Mouse (Mus musculus): ENCODE data around the gene Mgat5. TPM values are rescaled to one million over a fixed set of nuclear protein-coding genes. Genes with fewer than 3 reads are reported as not detected.

The Mgat5 gene
- polyA plus RNA-seq, 2 experiments from 2014 or later = 13.8 to 15.5 TPM

DNA sequence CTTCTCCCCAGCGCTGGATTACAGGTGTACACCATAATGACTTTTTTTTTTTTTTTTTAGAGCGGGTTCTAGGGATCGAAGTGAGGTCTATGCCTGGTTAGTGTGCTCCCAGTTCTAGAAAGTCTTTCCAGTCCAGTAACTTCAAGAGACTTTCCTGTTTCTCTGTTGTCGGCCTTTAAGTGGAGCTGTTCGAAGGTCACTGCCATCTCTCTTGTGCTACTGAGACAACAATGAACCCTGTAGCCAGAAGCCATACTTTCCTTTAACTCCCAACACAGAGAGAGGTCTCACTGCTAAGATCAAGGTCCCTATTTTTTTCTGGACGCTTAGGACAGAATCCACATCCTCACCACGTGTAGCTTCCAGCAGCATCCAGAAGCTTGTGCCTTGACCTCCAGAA lies 13.4 kb downstream of the Mgat5 start:
- no peak for ATAC-seq

DNA sequence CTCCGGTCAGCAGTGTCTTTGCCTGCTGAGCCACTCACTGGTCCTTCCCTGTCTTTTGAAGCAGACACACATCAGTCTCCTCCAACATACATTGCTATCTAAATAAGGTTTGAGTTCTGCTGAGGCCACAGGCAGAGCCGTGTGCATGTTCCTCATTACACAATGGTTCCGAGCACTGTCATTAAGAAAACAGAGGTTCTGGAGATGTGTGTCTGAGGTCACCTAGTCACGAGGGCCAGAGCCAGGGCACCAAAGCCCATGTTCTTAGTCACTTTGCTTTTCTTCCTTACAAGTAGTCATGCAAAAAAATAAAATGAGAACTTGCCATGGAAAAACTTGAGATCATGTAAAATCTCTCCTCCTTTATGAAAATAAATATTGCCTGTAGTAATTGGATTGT lies 14.3 kb downstream of the Mgat5 start:
- no peak for ATAC-seq

DNA sequence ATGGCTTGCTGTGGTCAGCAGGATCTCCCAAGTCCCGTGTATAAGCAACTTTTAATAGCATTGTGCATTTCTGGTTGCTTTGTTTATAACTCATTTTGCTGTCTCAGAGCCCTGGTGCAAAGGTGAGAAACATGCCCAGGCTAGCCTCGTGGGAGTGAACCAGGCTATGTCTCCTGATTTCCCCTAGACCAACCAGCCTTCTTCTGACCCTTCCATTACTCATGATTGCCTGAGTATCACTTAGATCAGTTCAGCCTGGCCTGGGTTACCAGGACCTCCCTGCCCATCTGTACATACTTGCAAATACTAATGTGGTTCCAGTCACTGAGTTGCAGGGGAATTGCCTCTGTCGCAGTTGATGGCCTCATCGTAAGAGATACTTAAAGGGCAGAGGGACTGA lies 14.8 kb downstream of the Mgat5 start:
- no peak for ATAC-seq

GRCm38 (mm10) chr1:127221998-127222736 lies 17.4 kb downstream of the Mgat5 start:
- ATAC-seq = no peak

GRCm38 (mm10) chr1:127225060-127225459 lies 20.2 kb downstream of the Mgat5 start:
- no peak for ATAC-seq

DNA sequence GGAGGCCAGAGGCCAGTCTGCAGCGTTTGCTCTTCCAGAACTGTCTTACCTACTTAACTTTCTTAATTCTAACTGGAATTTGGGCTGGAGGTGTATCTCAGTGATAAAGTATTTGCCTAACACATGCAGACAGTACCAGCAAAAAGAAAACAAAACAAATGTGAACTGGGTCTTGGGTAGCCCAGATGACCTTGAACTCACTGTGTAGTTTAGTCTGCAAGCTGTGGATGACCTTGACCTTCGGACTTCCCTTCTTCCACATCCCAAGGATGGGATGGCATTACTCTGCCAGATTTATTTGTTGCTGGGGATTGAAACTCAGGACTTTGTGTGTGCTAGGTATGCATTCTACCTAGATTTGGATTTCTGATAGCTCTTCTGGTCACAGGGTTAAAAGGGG lies 24.2 kb downstream of the Mgat5 start:
- no peak for ATAC-seq

DNA sequence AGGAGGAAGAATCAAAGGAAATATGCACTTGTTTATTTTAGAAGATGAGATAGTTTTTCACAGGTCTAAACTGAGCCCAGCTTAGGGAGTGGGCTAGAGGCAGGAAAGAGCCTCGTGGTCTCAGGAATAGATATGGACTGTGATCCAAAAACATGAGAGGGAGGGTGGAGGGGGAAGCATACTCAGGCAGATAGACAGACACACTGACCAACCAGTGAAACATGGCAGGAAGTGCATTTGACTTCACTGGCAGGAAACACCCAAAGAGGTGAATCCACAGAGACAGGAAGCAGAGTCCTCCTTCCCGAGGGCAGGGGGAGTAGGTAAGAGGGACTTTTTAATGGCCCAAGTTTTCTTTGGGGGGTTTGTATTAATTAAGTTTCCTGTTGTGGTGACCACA lies 25.7 kb downstream of the Mgat5 start:
- ATAC-seq = peak; percentile 79

- ATAC-seq = peak; percentile 80
Observed at GRCm38 (mm10) chr1:127233191-127233651, 28.4 kb downstream of the Mgat5 start.

DNA sequence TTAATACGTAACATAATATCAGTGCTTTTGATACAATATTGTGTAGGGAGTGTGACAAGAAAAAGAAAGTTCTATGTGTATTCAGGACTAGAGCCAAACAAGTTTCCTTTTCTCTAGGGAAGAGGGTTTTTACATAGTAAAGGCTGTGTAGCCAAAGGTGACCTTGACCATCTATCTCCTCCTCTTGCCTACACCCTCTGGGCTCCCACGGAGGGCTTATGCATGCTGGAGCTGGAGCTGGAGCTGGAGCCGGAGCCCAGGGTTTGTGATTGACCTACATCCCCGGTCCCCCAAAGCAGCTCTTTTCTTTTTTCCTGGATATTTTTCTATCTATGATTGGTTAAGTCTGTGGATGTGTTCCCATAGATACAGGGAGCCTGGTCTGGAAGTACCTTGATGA lies 30.3 kb downstream of the Mgat5 start:
- no peak for ATAC-seq

- no peak for ATAC-seq
Observed at GRCm38 (mm10) chr1:127236396-127236795, 31.6 kb downstream of the Mgat5 start.

- ATAC-seq = no peak
Observed at GRCm38 (mm10) chr1:127238871-127239314, 34.1 kb downstream of the Mgat5 start.

DNA sequence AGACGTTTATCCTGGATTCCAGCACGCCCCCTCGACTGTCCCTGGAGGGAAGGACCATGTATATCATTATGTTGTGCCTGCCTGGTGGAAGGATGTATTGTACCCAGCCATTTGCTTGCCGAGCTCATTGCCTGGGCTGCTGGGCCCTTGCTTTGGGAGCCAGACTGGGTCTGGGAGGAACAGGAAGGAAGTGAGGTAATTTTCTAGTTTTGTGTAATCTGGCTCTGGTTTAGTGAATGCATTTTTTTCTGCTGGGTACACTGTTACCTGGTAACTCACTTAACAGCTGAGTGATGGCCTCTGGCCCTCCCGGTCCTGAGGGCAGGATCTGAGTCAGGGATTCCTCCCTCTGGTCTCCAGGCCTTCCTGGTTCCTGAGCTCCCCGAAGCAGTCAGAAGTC lies 35.1 kb downstream of the Mgat5 start:
- peak; percentile 65 for ATAC-seq

DNA sequence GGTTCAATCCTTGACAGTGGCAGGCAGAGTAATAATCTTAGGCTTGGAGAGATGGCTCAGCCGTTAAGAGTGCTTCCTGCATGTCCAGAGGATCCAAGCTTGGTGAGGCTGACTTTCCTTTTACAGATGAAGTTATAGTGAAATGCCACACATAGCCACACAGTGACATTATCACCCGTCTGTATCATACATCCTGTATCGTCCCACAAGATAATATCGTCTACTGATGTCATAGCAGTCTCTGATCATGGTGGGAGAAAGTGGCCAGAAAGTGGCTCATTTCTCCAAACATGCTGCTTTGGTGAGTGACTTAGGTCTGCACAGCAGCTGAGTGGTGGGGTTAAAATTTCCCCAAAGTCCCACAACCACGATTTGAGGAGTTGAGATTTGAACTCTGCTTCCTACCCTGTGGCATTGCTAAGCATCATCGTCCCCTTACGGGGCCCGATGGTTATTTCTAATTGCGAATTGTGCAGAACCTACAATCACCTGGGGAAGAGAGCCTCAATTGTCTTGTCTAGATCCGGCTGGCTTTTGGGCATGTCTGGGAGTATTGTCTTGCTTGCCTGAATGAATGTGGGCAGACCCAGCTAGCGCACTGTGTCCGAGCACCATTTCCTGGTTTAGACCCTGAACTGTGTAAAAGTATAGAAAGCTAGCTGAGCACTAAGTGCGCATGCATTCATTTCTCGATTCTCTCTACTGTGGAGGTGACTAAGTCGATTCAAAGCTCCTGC lies 37.5 kb downstream of the Mgat5 start:
- ATAC-seq = peak; percentile 74

- peak; percentile 10 for ATAC-seq
Observed at GRCm38 (mm10) chr1:127242888-127243588, 38.2 kb downstream of the Mgat5 start.

- no peak for ATAC-seq
Observed at GRCm38 (mm10) chr1:127244054-127244770, 39.4 kb downstream of the Mgat5 start.

- no peak for ATAC-seq
Observed at GRCm38 (mm10) chr1:127246158-127246557, 41.3 kb downstream of the Mgat5 start.

GRCm38 (mm10) chr1:127248433-127248832 lies 43.6 kb downstream of the Mgat5 start:
- no peak for ATAC-seq

DNA sequence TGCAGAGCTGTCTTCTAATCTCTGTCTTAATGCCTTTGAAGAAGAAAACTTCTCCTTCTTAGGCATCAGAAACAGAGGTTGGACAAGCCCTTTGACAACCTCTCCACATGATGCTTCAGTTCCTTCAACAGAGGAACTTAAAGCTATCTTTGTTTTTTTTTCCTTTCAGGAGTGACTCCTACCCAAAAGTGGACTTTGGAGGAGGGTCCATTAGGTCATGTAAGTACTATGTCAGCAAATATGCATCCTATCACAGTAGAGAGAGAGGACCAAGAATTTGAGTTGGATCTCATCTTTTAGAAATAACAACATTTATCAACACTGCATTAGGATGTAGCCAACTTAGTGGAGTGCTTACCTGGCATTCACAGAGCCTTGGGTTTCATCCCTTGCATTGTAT lies 44.8 kb downstream of the Mgat5 start:
- no peak for ATAC-seq

DNA sequence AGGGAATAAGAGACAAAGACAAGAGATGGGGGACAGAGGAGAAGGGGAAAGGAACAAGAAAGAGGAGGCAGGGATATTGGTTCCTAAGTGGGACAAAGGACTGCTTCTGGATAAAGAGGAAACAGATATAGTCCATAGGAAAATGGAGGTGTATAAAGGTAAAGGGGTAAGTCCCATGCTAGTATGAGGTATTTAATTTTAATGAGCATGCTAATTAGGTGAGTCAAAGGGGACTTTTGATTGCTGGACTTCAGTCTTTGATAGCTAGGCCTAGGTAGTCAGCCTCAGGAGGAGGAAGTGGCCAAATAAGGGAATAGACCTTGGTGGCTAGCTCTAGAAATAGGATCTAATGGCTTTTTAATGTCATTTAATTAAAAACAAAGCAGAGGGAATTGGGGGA lies 45.5 kb downstream of the Mgat5 start:
- ATAC-seq = peak; percentile 64

DNA sequence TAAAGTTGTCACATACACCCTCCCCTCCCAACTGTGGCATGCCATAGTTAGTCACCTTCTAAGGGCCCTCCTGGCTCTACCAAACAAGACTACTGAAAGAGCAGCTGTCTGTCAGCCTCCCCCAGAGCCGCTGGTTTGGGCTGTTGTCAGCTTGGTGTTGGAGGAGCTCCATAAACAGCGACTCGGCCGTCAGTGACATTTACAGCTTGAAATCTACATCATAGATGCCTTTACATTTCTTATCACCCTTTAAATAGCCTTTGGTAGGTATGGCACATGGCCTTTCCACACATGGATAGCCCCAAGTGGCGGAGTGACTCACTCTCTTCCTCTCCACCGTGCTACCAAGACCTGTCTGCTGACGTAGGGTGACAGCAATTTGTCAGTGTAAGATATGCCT lies 46.9 kb downstream of the Mgat5 start:
- no peak for ATAC-seq

GRCm38 (mm10) chr1:127257005-127257404 lies 52.2 kb downstream of the Mgat5 start:
- ATAC-seq = no peak

DNA sequence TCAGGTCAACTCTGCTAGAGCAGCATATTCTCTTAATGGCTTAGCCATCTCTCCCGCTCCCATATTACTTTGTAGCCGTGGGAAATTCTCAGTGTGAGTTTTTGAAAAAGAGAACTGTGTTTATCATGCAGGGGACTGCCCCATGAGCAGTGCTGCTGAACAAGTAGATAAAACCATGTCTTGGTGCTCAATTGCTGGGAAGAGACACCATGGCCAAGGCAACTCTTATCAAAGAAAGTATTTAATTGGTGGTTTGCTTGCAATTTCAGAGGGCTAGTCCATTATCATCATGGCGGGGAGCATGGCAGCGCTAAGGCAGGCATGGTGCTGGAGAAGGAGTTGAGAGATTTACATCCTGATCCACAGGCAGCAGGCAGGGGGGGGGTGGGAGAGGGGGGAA lies 54.9 kb downstream of the Mgat5 start:
- ATAC-seq = no peak

GRCm38 (mm10) chr1:127260969-127261368 lies 56.2 kb downstream of the Mgat5 start:
- no peak for ATAC-seq

All from activated CD4-positive, CD25-positive, alpha-beta regulatory T cell, adult 4 months (primary cell).